Mouse (Mus musculus) cerebellum, adult 9-11 months (tissue): ENCODE data around the gene Fam161a.
"Not testable (repeated sequence)": the region's sequence is repeated elsewhere in the genome, so short reads cannot be mapped to it uniquely, and the experiment has no call there.

Experiments used
- DNase-seq: peaks from one replicate; pipeline ENCODE4 v3.0.0; 2022

Fam161a gene

GRCm38 (mm10) chr11:23063857-23064256 lies 56.5 kb downstream of the Fam161a start:
- DNase-seq, result no peak

GRCm38 (mm10) chr11:23064276-23064675 lies 56.9 kb downstream of the Fam161a start:
- DNase-seq, result not testable (repeated sequence)

- no peak for DNase-seq
Measured at GRCm38 (mm10) chr11:23065167-23065668, 57.9 kb downstream of the Fam161a start.

- DNase-seq, result peak; percentile 96
Measured at GRCm38 (mm10) chr11:23067395-23068136, 60.2 kb downstream of the Fam161a start.

- DNase-seq, result no peak
Measured at GRCm38 (mm10) chr11:23068201-23068600, 60.9 kb downstream of the Fam161a start.

GRCm38 (mm10) chr11:23068986-23069385 lies 61.7 kb downstream of the Fam161a start:
- not testable (repeated sequence) for DNase-seq

GRCm38 (mm10) chr11:23074841-23075240 lies 67.5 kb downstream of the Fam161a start:
- DNase-seq, result no peak

- no peak for DNase-seq
Measured at GRCm38 (mm10) chr11:23078541-23078940, 71.2 kb downstream of the Fam161a start.
